Mouse (Mus musculus): ENCODE data around the gene Rbm25.

- TF ChIP-seq CTCF (IDR thresholded peaks at IDR 0.05; ENCODE audit: control insufficient read depth, insufficient read depth, insufficient replicate concordance, low read depth, low read length): no peak
- TF ChIP-seq POLR2A (IDR thresholded peaks at IDR 0.05; ENCODE audit: control insufficient read depth, low read depth, low read length): no peak
These were observed 63.0 kb downstream of the Rbm25 start for GRCm38 (mm10) chr12:83694011-83694410.

Data from testis, adult 2 months (tissue).